Mouse (Mus musculus) heart, postnatal 14 days (tissue): Measurements from ENCODE around the gene Emc8. TPM values are rescaled to one million over a fixed set of nuclear protein-coding genes. Genes with fewer than 3 reads are reported as not detected.
A peak's percentile ranks its signal among the peaks of the same experiment; 100 is the strongest.

Source experiments
- DNase-seq, 2 experiments: peaks; one replicate each; pipeline ENCODE4 v3.0.0; 2021 to 2022
- intact Hi-C: fragments of 180-260 bp; cut with DNase I; formaldehyde crosslinking; loops from one replicate; pipeline ENCODE4 v1.15.1; 2025
- long read RNA-seq, 2 experiments: library from polyadenylated mRNA; stranded (forward); transcript quantifications; one replicate each; pipeline ENCODE4 v2.0.0; 2021
- total RNA-seq, 2 experiments: library from RNA; stranded (reverse); gene quantifications; 2 replicates each; pipeline ENCODE4 v1.2.3; 2021

Gene Emc8
- 10 to 100 TPM; 47.7 to 58.4 TPM for total RNA-seq
- long read RNA-seq, experiment 1, full-length matches to known transcripts: 44 of 50 reads
- long read RNA-seq, experiment 1, partial matches to known transcripts: 0 of 50 reads
- long read RNA-seq, experiment 1, other reads (novel, unspliced or antisense): 6 of 50 reads
- long read RNA-seq, experiment 2, full-length matches to known transcripts: 42 of 48 reads
- long read RNA-seq, experiment 2, partial matches to known transcripts: 0 of 48 reads
- long read RNA-seq, experiment 2, other reads (novel, unspliced or antisense): 6 of 48 reads

DNA sequence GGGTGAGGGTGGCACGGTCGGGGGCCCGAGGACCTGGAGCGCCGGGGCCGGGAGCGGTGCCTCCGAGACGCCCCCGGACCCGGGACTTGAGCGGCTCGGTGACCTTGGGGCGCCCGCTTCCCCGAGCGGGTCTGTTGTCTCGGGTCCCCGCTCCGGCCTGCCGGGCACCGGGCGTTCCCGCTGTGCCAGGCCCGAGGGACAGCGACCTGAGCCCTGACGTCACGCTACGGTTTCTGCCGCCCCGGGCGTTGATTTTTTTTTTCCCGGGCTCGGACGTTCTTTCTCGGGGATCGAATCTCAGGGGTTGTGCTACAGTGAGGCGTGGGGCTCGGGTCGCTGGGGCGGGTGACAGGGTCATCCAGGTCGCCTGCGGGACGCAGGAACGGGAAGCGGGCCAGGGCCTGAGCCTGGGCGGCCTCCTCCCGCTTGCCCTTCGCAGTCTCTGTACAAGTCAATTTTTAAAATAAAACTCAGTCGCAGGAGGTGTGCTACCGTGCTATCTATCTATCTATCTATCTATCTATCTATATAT, at the start of gene Emc8:
TSS of gene Emc8 (minus strand) at position 200 of the 532 bp plus-strand sequence.
- DNase-seq: peak; percentile 57 to 61
- intact Hi-C loops: loop anchor here (5.0 kb wide), 1 partner anchor 909 kb away; the partner anchor contains the start of gene Fbxo31

DNA sequence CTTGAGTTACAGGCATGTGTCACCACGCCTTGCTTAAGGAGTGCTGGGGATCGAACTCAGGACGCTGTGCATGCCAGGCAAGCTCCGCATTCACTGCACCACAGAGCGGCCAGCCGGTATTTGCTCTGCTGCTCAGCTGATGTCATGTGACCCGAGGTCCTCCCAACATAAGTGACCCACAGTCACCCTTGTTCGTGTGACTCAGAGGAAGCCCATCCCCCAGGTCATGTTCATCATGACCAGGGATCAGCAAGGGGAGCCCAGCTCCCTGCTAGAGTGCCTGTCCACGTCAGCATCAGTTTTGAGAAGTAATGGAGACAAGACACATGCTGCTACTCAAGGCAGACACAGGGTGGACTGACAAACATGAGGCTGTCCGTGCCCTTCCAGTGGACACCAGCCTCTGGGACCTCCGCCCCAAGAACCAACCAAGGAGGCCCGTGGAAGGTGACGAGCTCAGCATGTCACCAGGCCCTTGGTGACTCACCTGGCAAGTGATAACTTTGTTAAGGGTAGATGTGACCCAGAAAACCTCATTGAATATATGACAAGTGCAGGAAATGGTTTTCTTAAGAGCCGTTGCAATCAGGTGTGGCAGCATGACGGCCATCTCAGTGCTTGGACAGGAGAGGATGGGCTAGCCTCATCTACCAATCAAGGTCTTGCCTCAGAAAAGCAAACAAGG, 47.8 kb upstream of the Emc8 start:
- no peak for DNase-seq
- intact Hi-C loops: no loop called here

DNA sequence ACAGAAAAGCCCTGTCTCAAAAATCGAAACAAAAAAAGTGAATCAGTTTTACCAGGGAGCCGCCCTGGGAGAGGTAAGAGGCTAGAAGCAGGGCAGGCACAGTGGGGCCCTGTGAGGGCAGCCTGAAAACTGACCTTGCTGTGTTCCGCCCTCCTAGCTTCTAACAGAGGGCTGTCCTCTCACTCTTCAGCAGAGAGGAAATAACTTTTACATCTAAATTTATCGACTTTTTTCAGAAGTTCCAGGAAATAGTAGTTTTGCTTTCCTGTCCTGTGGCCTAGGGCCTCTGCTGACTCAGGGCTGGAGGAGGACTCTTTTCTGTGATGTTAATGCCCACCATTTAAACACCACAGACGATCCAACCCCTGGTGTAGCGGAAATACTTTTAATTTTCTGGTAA, 46.8 kb upstream of the Emc8 start:
- intact Hi-C loops: no loop called here
- no peak for DNase-seq

DNA sequence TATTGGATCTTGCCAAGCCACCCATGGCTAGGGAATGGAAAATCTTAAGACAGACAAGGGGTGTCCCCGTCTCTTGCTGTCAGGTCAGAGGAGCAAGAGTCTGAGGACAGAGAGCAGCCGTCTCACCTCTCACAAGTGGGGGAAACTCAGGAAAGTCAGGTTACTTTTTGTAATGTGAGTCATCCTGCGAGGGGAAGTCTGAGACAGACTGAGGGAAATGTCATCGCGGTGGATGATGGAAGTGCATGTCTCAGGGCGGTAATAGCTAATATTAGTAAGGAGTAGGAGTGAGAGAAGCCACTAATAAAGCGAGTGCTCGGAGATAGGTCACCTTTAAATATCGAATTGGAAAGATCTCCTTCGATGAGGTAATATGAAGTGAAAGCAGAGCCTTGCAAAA, 40.8 kb upstream of the Emc8 start:
- intact Hi-C loops: no loop called here

DNA sequence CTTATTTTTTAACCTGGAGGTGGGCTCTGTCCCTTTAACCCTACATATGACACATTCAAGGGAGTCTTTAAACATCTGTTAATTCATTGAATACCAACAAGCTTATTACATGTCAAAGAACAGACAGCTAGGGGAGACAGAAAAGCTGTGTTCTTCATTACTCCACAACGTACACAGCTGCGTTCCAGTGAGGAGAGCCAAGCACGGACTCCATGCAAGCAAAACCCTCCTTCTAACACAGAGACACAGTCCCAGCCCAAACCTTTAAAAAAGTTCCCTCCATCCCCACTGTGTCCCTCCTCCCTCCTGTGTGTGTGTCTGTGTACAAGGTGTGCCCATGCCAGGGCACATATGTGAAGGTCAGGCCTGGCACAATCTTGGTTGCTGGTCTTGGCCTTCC, 37.8 kb upstream of the Emc8 start:
- intact Hi-C loops: no loop called here
- no peak for DNase-seq

More for the DNA sequence above, 40.8 kb upstream of the Emc8 start:
- DNase-seq: no peak

DNA sequence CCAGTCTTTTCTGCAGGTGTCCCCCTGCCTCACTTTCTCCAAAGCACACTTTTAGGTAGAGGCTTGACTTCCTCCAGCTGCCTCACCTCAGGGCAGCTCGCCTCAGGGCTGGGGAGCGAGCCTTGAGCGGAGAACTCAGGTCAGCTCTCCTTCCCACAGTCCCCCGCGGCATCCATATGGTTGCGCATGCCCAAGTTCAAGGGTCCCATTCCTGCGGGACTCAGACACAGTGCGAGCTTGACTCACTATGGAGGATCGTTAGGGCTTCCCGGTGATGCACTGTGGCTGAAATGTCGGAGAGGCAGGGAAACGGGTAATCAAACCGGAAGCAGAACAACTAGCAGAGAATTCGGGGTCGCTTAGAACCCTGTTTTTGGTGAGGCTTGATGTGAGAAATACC, 36.8 kb upstream of the Emc8 start:
- DNase-seq: no peak
- intact Hi-C loops: no loop called here

DNA sequence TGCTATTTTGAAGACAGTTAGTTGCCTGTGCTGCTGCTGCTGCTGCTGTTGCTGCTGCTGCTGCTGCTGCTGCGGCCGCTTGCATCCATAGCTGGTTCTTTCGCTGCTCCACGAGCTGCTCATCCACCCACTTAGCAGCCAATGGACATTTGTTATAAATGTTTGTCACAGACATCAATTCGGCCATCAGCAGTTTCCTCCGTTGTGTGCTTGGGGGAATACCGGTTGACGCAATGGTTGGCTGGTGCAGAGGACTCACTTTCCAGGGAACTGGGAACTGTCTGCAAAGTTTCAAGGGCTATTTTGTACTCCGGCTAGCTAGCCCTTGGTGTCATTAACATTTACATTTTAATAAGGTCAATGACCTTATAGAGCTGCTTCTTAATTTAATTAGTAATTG, 35.8 kb upstream of the Emc8 start:
- intact Hi-C loops: no loop called here
- DNase-seq: peak; percentile 46 to 58

DNA sequence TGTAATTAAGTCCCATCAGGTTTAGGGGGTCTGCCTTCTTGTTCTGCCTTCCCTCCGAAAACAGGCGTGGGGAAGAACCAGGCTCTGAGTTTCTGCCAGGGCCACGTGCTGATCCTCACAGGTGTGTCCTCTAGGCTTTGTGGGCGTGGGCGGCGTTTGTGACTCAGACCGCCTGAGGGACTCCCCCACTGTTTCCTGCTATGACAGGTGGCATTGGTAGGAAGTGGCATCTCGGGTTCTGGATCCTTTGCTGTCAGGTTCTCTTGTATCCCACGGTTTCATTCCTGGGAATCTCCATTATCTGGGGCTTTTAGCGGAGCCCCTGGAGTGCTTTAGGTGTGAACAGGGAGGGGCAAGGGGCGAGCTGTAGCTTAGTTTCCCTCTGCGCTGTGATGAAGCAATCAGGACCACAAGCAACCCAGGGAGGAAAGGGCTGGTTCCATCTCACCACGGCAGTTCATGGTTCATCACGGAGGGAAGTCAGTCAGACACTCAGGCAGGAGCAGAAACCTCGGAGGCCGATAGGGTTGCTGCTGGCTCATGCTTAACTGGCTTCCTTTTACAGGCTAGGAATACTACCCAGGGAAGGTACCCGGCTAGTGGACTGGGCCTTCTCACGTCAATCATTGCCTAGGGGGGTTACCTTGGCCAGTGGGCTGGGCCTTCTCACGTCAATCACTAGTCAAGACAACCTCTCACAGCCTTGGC, 33.5 kb upstream of the Emc8 start:
- DNase-seq: no peak
- intact Hi-C loops: no loop called here

DNA sequence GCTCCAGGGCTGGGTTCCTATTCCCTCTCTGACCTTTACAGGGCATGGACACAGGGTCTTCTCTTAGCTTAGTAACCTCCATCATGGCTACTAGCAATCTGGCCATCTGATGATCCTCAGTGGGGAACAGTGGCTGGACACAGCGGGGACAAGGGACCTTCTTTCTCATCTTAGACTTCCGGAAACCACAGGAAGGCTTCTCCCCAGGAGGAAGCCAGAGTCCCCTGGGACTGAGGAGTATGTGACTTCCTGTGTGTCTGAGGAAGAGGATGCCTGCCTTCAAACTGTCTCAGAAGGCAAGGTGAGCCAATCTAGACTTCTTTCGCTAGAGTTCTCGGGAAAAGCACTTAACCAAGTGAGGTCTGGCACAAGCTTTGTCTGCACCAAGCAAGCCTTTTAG, 31.7 kb upstream of the Emc8 start:
- intact Hi-C loops: no loop called here
- no peak for DNase-seq

DNA sequence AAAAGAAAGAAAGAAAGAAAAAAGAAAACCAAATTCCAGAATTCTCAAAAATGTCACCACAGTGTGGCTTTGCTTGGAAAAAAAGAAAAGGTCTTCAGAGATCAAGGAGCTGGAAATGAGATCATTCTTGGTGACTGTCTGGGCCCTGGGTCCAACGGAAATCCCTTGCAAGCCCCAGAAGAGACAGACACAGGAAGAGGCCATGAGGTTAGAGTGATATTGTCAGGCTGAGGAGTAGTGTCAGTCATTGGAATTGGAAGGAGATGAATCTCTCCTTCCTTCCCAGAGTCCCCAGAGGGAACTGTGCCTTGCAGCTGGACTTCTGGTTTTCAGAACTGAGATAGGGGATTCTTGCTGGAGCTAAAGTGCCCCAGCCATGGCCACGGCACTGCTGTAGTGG, 31.2 kb upstream of the Emc8 start:
- DNase-seq: no peak
- intact Hi-C loops: loop anchor here (5.0 kb wide), 1 partner anchor 38 kb away; the partner anchor contains the start of gene Irf8

DNA sequence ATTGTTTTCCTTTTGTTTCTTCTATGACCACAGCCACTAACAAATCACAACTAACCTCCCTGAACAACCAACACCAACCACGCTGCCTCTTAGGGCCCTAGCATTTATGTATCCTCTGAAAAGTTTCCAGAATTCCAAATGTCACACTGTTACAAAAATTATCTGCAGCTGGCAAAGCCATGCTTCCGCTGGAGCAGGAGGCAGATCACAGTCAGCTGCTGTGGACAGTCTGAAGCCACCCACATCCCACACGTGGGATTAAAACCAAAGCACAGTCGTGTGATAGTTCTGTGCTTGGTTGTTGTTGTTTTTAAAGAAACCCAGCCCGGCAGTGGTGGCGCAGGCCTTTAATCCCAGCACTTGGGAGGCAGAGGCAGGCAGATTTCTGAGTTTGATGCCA, 30.7 kb upstream of the Emc8 start:
- DNase-seq: no peak
- intact Hi-C loops: loop anchor here (5.0 kb wide), 1 partner anchor 38 kb away; the partner anchor contains the start of gene Irf8

DNA sequence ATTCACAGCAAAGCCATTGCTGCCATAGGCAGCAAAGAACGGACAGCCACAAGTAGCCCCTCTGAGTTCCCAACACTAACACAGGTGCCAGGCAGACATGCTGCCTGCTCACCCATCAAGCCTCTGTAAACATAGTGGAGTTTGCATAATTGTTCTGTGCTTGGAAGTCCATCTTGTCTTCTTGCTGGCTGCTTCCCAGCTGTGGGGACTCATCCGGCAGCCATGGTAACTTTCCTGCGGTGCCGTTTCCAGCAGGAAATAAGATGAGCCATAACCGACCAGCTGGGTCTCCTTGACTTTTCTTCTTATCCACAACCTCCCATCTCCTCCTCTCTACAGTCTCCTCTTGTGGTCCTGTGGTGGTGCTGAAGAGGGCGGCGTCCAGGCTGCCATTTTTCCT, 30.1 kb upstream of the Emc8 start:
- intact Hi-C loops: loop anchor here (5.0 kb wide), 1 partner anchor 39 kb away; the partner anchor contains the start of gene Irf8
- no peak for DNase-seq

DNA sequence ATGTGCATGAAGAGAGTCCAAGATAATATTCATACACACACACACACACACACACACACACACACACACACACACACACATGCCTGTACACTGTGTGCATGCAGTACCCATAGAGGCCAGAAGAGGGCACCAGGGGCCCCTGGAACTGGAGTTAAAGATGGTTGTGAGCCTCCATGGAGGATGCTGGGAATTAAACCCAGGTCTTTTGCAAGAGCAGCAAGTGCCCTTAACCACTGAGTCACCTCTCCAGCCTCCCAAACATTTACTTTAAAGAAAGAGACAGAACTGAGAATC, 29.6 kb upstream of the Emc8 start:
- intact Hi-C loops: loop anchor here (5.0 kb wide), 1 partner anchor 39 kb away; the partner anchor contains the start of gene Irf8
- no peak for DNase-seq

DNA sequence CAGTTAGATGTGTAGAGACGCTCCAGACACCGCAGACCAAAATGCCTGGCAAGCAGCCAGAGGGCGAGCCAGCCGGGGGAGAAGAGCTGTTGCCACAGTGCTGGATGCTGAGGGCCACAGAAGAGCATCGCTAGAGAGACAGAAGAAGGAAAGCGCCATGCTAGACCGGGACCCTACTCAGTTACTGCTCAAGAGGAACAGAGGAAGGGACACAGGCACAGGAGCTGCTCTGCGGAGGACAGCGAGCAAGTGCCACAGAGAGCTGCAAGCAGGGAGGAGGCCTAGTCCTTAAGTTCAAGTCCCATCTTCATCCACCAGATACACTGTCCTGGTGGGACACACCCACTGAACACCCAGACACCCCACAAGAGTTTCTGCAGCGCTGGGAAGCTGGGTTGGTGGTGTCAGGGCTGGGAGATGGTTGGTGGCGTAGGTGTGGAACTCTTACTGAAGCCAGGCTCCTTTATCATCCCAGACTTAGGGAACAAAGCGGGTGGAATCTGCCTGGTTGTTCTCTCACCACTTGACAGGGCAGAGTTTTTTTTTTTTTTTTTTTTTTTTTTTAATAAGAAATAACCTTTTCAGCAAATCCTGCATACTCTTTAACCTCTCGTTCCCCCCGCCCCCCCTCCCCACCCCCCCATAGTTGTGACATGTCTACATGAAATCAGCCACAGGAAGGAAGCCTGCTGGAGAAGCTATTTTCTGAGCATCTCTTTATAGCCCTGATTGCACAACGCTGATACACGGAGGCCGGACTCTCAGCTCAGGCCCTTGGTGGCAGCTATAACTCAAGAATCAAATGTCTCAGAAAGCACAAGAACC, 29.0 kb upstream of the Emc8 start:
- DNase-seq: peak; percentile 67 to 75
- intact Hi-C loops: loop anchor here (5.0 kb wide), 1 partner anchor 40 kb away; the partner anchor contains the start of gene Irf8

DNA sequence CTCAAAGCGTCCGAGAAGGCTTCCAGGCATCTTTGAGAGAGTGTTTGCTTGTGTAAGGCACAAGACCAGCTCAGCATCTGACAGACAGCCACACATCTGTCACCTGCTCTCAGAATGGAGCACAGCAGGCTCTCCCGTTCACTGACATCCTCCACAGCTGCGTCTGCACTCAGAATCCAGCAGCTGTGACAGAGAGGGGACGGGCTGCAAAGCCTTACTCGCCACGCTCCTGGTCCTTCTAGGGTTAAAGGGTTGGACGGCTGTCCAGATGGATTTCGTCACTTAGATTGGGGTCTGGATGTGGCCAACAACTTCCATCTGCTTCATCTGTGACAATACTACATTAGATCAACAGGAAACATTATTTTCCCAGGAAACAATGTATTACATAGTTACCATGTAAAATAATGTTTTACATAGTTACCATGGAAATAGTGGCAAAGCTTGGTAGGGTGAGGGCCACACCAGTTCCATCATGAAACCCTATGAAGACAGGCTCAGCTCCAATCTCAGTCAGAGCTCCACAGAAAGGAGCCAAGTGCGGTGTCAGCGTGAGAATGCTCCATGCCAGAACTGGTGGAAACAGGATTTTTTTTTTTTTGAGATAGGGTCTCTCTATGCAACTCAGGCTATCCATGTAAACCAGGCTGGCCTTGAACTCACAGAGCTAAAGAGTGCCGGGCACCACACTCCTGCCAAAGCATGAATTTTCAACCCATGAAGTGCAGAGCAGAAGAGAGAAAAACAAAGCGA, 28.2 kb upstream of the Emc8 start:
- intact Hi-C loops: loop anchor here (5.0 kb wide), 1 partner anchor 41 kb away; the partner anchor contains the start of gene Irf8
- peak; percentile 53 to 70 for DNase-seq

DNA sequence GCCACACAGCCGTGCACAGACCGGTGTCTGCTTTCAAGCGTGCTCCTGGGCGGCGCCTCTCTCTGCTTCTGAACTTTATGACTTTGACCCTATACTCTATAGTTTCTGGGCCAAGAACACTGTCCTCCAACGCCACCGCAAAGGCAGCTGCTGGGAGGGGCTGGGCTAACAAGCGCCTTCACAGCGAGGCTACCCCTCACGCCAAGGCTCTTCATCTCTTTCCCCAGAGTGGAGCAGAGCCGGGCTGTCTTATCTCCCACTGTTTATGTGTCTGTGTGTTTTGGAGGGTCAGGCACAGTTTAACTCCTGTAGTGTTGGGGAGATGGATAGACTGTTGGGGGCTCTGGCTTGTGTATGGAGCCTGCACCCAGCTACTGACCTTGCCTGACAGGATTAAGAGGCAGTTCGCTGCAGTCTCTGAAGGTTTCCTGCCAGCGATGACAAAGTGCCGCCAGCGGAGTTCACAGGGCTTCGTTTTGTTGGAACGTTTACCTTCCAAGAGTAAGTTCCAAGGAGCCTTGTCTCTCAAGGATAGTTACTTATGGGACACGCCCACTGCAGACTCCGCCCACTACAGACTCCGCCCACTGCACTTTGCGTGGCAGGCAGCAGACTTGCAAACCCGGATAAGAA, 25.6 kb upstream of the Emc8 start:
- no peak for DNase-seq
- intact Hi-C loops: no loop called here

DNA sequence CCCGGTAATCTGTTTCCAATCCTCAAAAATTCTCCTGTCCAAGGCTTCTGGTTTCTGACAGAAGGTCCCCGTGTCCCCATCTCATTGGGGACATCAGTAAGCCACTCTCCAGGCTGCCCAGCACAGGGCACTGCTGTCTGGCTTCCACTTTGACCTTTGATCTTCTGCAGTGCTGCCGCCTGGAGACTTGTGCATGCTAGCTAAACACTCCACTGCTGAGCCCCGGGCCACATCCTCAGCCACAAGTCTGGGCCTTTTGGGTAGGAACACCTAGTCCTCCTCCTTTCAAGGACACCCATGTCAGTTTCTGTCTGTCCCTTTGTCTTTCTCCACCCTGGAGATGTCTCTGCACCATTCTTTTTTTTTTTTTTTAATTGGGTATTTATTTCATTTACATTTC, 24.6 kb upstream of the Emc8 start:
- no peak for DNase-seq
- intact Hi-C loops: no loop called here

DNA sequence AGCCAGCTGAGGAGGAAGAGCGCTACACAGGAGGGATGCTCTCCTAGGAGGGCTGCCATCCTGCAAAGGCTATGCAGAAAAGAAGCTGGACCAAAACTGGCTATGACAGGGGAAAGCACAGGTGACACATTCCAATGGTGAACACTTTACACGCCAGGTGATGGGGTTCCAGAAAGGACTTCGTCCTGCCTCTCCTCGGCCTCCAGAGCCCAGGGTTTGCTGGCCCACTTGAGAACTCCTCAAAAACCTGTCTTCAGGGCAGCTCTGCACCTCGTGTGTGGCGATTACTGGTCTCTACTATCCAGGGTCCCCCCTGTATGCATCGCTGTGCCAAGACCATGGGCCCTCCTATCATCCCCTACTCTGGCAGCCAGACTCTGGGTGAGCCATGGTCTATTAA, 20.1 kb upstream of the Emc8 start:
- DNase-seq: no peak
- intact Hi-C loops: no loop called here

DNA sequence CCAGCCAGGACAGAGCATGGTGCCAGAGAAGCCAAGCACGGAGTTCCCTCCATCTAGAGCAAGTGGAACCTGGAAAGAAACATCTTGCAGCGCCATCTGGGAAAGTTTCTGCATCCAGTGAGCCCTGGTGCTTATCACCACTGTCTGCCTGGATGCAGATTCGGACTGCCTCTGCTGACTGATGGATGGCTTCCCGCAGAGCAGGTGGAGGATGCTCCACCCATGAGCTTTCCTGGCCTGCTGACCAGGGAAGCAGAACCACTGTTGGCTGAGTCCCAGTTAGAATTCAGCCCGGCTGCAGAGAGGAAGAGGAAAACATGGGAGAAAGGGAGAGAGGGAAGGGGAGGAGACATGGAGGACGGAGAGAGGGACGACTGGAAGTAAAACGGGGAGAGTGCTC, 19.4 kb upstream of the Emc8 start:
- intact Hi-C loops: no loop called here
- DNase-seq: peak; percentile 58 to 61
